Mouse (Mus musculus): ENCODE data around the gene Hoxc6.
A peak's percentile ranks its signal among the peaks of the same experiment; 100 is the strongest.

Hoxc6 gene

DNA sequence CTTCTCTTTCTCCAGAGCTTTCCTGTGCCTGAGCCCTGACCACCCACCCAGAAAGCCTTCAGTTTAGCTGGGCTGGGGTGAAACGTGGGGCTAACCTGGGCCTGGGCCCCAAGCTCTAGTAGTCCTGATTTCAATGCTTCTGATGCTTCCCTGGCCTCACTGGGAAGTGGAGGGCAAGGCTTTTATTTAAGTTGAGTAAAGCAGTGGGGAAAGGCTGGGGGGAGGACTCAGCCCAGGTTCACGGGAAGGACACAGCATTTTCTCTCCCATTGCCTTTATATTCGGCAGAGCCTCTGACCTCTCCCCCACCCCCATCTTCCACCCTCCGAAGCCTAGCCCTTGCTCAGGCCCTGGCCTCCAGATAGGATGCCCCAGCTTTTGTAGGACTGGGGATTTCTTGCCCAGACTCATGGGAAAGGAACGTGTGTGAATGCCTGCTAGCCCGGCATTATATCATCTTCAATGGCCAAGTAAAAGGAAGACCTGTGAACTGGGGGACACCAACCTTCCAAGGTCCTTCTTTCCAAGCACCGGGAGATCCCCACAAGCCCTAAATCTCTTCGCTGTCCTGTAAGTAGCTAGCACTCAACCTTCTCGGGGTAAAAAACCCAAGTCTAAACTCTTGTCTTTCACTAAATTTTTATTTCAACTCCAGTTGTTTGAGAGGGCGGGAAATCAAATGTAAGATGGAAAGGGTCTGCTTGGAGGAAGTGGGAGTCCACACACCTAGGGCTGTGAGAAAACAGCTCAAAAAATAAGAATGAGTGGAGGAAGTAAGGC, 40.8 kb downstream of the Hoxc6 start:
- DNase-seq (ENCODE audit: low spot score in 2 of 2) = no peak

- no peak for DNase-seq (ENCODE audit: low spot score in 2 of 2)
Observed at GRCm38 (mm10) chr15:103039609-103040008, 41.6 kb downstream of the Hoxc6 start.

DNA sequence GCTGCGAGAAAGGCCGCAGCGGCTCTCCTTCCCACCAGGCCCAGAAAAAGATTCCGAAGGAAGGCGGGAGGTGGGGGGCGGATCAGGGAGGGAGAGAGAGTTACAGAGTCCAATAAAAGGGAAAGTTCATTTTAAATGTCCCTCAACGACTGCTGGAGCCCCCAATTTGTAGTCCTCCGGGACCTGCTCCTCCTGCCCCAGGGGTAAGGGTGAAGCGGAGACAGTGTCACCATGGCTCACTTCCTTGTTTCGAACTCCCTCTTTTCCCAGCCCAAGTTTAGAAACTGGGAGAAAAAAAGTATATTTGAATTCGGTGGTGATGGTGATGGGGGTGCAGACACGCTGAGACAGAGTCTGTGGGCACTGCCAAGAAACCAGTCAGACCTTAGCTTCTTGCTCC, 42.5 kb downstream of the Hoxc6 start:
- DNase-seq (ENCODE audit: low spot score in 2 of 2) = no peak

- DNase-seq (ENCODE audit: low spot score in 2 of 2) = no peak
Observed at GRCm38 (mm10) chr15:103041613-103042012, 43.6 kb downstream of the Hoxc6 start.

DNA sequence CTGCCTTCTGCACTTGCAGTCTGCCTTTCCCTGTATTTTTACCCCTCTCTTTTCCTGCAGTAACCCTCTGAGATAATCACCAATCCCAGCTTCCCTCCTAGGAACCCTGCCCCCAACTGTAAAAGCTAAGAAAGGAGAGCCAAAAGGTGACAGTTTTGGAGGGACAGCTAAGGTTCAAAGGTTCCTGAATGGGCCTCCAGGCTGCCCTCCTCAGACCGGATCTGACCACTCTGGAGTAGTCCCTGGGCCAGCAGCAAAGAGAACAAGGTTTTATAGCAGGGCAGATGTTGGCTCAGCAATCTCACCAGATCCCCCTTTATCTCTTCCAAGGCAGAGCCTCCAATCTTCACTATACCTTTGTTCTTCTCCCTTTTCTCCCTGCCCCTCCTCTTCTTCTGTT, 44.2 kb downstream of the Hoxc6 start:
- DNase-seq (ENCODE audit: low spot score in 2 of 2) = no peak

DNA sequence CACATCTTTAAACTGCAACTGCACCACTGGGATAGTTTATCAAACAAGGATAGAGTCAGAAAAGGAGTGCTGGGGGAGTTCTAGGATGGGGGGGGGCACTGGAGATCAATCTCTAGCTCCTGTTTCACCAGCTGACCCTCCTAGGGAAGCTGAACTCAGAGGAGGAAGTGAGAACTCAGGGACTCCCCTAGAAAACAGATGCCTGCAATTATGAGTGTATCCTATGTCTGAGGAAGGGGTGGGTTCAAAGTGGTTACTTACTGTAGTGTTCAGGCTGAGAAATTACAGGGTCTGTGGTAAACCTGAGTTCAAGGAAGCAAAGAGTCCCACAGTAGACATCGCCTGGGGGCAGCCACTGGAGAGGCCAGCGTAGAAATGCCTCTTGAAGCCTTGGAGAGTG, 53.6 kb downstream of the Hoxc6 start:
- DNase-seq (ENCODE audit: low spot score in 2 of 2) = no peak

DNA sequence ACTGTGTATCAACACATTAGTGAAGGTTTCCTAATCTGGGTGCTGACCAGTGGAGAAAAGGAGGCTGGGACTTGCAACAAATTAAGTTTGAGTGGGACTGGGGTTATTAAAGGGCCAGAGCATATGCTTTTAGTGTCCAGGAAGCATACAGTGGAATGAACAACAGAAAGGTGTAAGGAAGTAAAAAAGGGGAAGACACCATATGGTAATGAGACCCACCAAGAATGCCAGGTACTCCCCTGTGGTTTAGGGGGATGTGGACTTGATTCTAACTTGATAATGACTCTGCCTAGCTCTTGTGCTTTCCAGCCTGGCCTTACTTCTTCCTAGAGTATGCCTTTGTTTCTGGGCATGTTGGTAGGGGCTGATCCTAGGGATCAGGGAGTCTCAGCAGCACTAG, 55.2 kb downstream of the Hoxc6 start:
- DNase-seq (ENCODE audit: low spot score in 2 of 2) = no peak

- DNase-seq (ENCODE audit: low spot score in 2 of 2) = no peak
Observed at GRCm38 (mm10) chr15:103056396-103056795, 58.3 kb downstream of the Hoxc6 start.

DNA sequence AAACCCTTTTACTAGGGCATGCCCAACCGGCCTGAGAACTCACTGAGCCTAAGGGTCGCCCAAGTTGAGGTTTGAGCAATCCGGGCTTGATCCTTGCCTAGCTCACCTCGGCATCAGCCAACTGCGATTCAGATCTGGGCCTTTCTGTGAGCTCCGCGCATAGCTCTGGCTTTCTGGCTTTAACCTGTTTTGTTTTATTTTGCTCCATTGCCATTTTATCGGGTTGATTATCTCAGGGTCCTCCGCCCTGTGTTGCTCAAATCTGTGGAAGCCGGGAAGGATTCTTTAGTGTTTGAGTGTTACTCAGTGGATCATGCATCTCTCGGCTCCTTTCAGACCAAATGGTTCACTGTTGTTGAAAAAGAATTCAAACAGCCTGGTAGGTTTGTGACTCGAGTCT, 60.7 kb downstream of the Hoxc6 start:
- DNase-seq (ENCODE audit: low spot score in 2 of 2) = no peak

- DNase-seq (ENCODE audit: low spot score in 2 of 2) = no peak
Observed at GRCm38 (mm10) chr15:103059393-103059992, 61.4 kb downstream of the Hoxc6 start.

GRCm38 (mm10) chr15:103060021-103060340, 61.9 kb downstream of the Hoxc6 start:
- no peak for DNase-seq (ENCODE audit: low spot score in 2 of 2)

DNA sequence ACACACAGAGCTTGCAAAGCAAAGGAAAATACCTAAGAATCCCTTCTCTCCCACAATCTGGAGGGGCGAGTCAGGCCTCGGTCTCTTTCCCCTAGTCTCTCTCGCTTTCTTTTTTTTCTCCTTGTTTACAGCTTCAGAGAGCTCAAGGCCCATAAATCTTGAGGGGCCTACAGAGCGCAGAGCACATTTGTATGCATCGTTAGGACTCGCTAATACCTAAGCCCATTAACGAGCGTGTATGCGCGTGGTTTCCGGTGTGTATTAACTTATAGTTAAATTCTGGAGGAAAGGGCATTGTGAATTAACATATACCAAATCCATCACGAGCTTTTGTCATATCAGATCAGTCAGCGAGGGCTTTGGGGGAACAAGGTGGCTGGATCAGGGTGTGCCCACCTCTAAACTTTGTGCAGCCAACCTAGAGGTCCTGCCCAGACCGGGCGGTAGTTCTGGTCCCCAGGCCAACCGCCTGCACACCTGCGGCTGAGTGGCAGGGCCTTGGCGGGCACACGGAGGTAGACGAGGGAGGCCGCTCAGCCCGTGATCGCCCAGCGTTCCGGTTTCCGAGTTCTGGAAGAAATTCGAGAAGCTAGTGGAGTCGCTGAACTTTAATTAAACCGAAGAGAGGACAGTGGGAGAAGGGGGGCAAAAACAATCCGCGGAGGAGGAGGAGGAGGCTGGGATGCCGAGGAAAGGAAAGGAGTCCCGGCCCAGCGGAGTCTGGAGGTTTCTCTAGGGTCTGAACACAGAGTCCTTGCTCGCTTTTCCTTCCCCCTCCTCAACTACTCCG, 62.5 kb downstream of the Hoxc6 start:
- peak in 1 of 2 experiments; percentile 37 for DNase-seq (ENCODE audit: low spot score in 2 of 2)

- peak; percentile 46 to 68 for DNase-seq (ENCODE audit: low spot score in 2 of 2)
Observed at GRCm38 (mm10) chr15:103061131-103061825, 63.2 kb downstream of the Hoxc6 start.
